Mouse (Mus musculus) bone marrow macrophage, adult 2 months (primary cell): ENCODE measurements around the gene Cadm1. TPM values are rescaled to one million over a fixed set of nuclear protein-coding genes. Genes with fewer than 3 reads are reported as not detected.

ENCODE experiments used
- H3K27ac ChIP-seq: 2 replicates; pipeline ENCODE4 v1.5.1; 2012; ENCODE audit warnings: low read depth, low read length; ENCODE audit not compliant: insufficient read depth
- H3K4me1 ChIP-seq: 2 replicates; pipeline ENCODE4 v1.6.1; 2012; ENCODE audit warnings: low read length; ENCODE audit not compliant: control insufficient read depth, insufficient read depth
- H3K4me3 ChIP-seq: 2 replicates; pipeline ENCODE4 v1.5.1; 2012; ENCODE audit warnings: mild to moderate bottlenecking, low read length, moderate library complexity; ENCODE audit not compliant: insufficient read depth
- CTCF ChIP-seq: IDR thresholded peaks from 2 replicates; pipeline ENCODE4 v1.5.1; 2012; ENCODE audit warnings: low read depth, mild to moderate bottlenecking, low read length, moderate library complexity
- POLR2A ChIP-seq: IDR thresholded peaks from 2 replicates; pipeline ENCODE4 v1.6.1; 2012; ENCODE audit warnings: mild to moderate bottlenecking, low read depth, low read length, borderline replicate concordance
- polyA plus RNA-seq: library from polyadenylated mRNA; stranded (reverse); fragments of >200 nt; gene quantifications from 2 replicates; pipeline ENCODE4 v1.2.4, GENCODE M21; 2012; ENCODE audit not compliant: missing spikeins, insufficient read depth, insufficient read length

Gene Cadm1
- polyA plus RNA-seq, 1 experiment, result 146 TPM

GRCm38 (mm10) chr9:47619501-47620029 lies 89.6 kb downstream of the Cadm1 start:
- Histone ChIP-seq H3K4me1 (peaks cover 56% of the 10 kb centered on the region), H3K4me3 (no peak overlapping the region), H3K27ac (no peak overlapping the region)
- TF ChIP-seq CTCF, result no peak
- no peak for TF ChIP-seq POLR2A

GRCm38 (mm10) chr9:47623447-47624445 lies 93.8 kb downstream of the Cadm1 start:
- TF ChIP-seq POLR2A, result no peak
- no peak overlapping the region for H3K4me3 ChIP-seq
- H3K4me1 ChIP-seq, result peaks cover 62% of the 10 kb centered on the region
- no peak overlapping the region for H3K27ac ChIP-seq

- no peak overlapping the region for H3K4me3 ChIP-seq
- peak overlapping the region; percentile 99 for H3K27ac ChIP-seq
- peaks cover 61% of the 10 kb centered on the region for H3K4me1 ChIP-seq
- TF ChIP-seq POLR2A, result no peak
- TF ChIP-seq CTCF, result no peak
These were observed 94.9 kb downstream of the Cadm1 start for GRCm38 (mm10) chr9:47624565-47625520.

GRCm38 (mm10) chr9:47625621-47626210 lies 95.7 kb downstream of the Cadm1 start:
- Histone ChIP-seq H3K4me3 (no peak overlapping the region), H3K4me1 (peaks cover 59% of the 10 kb centered on the region), H3K27ac (peak overlapping the region; percentile 99)
- TF ChIP-seq POLR2A, result no peak
- no peak for TF ChIP-seq CTCF

- H3K27ac ChIP-seq, result peak overlapping the region; percentile 98
- H3K4me3 ChIP-seq, result peak overlapping the region; percentile 48
- peaks cover 56% of the 10 kb centered on the region for H3K4me1 ChIP-seq
- TF ChIP-seq CTCF, result no peak
- TF ChIP-seq POLR2A, result no peak
These were observed 98.0 kb downstream of the Cadm1 start for GRCm38 (mm10) chr9:47627966-47628365.

GRCm38 (mm10) chr9:47628550-47628949 lies 98.6 kb downstream of the Cadm1 start:
- Histone ChIP-seq H3K27ac (peak overlapping the region; percentile 98), H3K4me1 (peaks cover 52% of the 10 kb centered on the region), H3K4me3 (peak overlapping the region; percentile 48)
- TF ChIP-seq CTCF (no peak), POLR2A (no peak)

GRCm38 (mm10) chr9:47634695-47635094 lies 104.7 kb downstream of the Cadm1 start:
- H3K27ac ChIP-seq, result peak overlapping the region; percentile 36
- H3K4me3 ChIP-seq, result no peak overlapping the region
- peaks cover 45% of the 10 kb centered on the region for H3K4me1 ChIP-seq
- TF ChIP-seq CTCF (no peak), POLR2A (no peak)

GRCm38 (mm10) chr9:47642663-47643062 lies 112.7 kb downstream of the Cadm1 start:
- TF ChIP-seq POLR2A, result no peak
- no peak for TF ChIP-seq CTCF
- H3K27ac ChIP-seq, result peak overlapping the region; percentile 51
- H3K4me3 ChIP-seq, result no peak overlapping the region
- H3K4me1 ChIP-seq, result peaks cover 57% of the 10 kb centered on the region

- Histone ChIP-seq H3K4me1 (peaks cover 57% of the 10 kb centered on the region), H3K27ac (peak overlapping the region; percentile 40), H3K4me3 (no peak overlapping the region)
- no peak for TF ChIP-seq POLR2A
These were observed 115.1 kb downstream of the Cadm1 start for GRCm38 (mm10) chr9:47645056-47645455.
